Mouse (Mus musculus) layer of hippocampus, postnatal 25 days (tissue): ENCODE measurements around the gene Fmnl1. TPM values are rescaled to one million over a fixed set of nuclear protein-coding genes. Genes with fewer than 3 reads are reported as not detected.
"Not testable (repeated sequence)": the region's sequence is repeated elsewhere in the genome, so short reads cannot be mapped to it uniquely, and the experiment has no call there.

Experiments
- DNase-seq, 2 experiments: peaks; one replicate each; pipeline ENCODE4 v3.0.0; 2022; ENCODE audit warnings: mixed read lengths in 2 of 2, low spot score in 1 of 2; ENCODE audit errors: extremely low spot score in 1 of 2
- total RNA-seq, 2 experiments: library from RNA; stranded (reverse); gene quantifications; 2 replicates each; pipeline ENCODE4 v1.2.3; 2021

The Fmnl1 gene
- total RNA-seq, 2 experiments from 2014 or later, result 127 to 147 TPM

DNA sequence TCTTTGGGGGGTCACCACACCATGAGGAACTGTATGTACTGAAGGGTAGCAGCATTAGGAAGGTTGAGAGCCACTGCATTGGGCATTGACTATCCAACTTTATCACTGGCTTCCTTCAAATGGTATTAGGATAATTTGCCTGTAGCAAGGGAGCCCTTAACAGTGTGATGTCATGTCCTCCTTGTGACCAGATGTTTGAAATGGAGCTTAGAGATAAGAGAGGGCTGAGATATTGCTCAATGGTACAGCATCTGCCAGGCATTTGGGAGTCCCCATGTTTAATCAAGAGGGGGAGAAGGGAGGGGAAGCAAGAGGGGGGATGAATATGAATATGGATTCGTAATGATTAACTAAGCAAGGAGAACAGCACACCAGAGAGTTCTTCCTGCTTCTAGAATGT lies 44.4 kb downstream of the Fmnl1 start:
- no peak for DNase-seq

DNA sequence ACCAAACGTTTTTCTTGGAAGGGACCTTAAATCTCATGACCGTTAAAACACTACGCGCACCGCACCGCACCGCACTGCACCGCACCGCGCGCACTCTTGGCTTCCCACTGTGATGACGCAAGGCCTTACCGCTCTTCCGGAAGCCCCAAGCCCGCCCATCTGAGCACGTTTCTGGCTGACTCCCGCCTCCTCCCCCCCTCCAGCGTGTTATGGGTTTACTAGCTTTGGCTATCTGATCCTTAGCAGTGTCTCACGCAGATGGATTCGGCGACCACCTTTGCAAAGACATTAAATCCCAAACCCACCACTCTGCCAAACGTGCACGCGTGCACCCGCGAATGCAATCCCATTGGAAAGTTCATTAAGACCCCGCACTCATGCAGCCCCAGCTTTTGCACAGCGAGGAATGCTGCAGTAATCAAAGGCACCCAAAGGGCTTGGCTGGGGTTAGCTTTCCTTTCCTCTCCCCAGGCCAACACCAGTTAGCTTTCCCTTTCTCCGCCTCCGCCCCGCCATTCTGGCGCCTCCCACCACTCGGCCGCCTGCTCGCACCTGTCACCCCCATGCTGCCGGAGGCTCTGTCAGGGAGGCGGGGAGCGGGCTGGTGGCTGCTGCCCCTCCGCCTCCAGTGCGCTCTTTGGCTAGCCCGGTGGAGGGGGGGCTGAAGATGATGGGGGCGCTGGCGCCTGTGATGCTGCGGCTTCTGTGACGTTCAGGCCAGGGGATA lies 47.0 kb downstream of the Fmnl1 start, which contains the start of gene Spata32:
TSS of gene Spata32 (minus strand) at position 643 of the 727 bp plus-strand sequence.
- peak; percentile 48 to 53 for DNase-seq

DNA sequence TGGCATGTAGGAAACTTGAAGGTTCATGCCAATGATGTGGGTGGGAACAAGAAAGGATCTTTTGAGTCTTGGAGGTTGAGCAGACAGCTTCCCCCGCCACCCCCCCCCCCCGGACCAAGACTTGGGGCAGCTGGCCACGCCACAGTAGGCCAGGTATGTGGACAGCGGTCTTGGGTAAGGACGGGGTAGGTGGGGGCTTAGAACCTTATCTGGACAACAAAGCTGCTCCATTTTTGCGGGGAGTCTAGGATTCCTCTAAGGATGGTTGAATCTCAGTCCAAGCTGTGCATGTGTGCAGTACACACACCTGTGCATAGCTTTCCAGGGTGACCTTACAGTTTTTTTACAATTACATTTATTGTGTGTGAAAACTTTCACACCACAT lies 47.6 kb downstream of the Fmnl1 start:
- no peak for DNase-seq

DNA sequence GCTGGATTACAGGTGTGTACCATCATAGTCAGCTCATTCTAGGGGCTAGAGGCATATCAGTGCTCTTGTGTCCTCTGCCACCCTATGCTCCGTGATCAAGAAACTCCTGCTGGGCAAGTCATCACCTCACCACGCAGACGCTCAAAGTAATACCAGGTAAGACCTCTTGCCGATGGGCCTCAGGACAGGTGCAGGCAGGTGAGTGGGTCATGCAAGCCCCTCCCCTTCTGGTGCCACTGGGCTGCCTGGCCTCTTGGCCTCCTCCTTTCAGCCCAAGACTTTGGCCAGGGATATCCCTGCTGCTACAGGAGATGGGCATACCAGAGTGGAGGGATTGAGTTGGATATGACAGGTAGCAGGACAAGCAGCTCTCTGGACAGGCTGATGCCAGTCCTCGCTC lies 48.4 kb downstream of the Fmnl1 start:
- no peak for DNase-seq

DNA sequence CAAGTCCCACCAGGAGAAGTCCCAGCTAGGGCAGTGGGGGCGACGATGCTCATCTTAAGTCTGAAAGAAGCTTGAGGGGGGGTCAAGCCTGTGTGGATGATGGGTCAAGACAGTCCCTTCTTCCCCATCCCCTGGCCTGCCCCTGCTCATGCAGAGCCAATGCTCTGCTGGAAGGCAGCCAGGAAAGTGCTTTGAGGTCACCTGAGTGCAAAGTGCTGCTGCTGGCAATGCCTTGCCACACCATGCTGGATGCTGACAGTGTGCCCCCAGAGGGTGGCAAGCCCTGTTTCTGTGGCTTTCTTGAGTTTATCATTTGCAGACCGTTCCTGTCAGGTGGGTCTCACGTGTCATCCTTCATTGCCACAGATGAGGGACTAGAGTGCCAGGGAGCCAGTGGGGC lies 49.1 kb downstream of the Fmnl1 start:
- no peak for DNase-seq

DNA sequence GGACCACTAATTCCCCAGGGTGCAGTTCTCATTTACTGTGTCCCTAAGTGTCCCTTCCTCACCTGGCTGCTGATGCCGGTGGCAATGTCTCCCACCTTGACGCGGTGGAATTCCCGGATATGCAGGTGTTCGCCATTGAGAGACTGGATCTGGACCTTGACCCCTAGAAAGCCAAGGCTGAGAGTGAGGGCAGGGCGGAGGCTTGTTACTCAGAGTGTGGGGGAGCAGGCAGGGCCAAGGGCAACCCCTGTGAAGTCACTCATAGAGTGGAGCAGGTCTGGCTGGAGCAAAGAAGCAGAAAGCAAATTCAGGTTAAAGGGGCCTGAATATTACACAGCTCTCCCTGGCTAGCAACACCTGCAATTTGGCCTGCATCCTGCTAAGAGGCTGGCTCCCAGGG lies 50.5 kb downstream of the Fmnl1 start:
- DNase-seq, result no peak

DNA sequence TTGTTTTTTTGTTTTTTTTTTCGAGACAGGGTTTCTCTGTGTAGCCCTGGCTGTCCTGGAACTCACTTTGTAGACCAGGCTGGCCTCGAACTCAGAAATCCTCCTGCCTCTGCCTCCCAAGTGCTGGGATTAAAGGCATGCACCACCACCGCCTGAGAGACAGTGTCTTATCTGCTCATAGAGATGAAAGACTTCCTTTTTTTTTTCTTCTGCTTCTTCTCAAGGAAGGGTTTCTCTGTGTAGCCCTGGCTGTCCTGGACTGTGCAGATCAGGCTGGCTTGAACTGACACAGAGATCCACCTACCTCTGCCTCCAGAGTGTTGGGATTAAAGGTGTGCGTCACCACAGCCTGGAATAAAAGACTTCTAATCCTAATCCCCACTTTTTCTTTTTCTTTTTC lies 51.8 kb downstream of the Fmnl1 start:
- DNase-seq, result not testable (repeated sequence)

DNA sequence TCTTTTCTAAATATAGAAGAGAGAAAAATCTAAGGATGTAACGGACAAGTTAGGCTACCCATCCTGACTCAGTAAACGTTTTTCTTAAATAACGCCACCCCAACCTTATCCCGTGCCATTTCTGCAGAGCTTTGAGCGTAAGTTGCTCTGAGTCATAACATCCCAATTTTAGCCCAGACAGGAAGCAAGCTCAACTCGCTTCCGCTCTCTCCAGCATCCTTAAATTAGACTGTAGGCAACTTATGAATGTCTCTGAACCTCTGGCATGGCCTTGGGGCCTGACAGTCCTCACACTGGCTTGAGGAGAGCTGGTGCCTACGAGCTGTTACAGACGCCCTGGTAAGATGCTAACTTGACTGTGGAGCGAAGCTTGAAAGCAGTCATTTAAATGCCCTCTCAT lies 52.5 kb downstream of the Fmnl1 start:
- DNase-seq, result no peak

DNA sequence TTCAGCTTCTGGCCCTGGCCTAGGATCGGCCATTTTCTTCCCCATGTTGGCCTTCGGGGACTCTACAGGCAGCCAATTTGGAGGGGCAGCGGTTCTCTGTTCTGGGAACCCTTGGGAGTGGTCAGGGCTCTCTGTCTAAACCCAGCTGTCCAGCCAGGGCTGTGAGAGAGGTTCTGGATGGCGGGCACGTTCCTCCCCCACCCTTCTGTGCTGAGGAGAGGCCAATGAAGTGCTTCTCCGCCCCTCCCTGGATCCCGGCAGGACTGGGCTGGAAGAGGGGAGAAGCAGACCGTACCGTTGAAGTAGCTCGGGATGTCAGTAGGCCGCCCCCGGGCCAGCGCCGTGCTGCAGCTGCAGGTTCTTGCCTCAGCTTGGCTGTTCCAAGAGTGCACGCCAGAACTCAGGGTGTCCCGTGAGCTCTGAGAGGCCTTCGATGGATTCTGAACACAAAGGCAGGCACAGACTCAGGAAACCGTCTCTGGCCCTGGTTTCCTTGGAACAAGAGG lies 53.1 kb downstream of the Fmnl1 start:
- DNase-seq, result no peak

DNA sequence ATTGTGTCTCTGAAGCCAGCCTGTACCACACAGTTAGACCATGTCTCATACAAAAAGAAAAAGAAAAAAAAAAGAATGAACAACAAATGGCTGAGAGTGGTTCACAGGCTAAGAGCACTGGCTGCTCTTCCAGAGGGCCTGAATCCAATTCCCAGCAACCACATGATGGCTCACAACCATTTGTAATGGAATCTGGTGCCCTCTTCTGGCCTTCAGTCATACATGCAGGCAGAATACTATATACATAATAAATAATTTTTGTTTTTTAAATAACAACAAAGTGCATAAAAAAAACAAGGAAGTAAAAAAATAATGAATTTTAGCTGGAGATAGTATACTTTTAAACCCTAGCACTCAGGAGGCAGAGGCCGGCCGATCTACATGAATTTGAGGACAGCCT lies 58.7 kb downstream of the Fmnl1 start:
- no peak for DNase-seq

DNA sequence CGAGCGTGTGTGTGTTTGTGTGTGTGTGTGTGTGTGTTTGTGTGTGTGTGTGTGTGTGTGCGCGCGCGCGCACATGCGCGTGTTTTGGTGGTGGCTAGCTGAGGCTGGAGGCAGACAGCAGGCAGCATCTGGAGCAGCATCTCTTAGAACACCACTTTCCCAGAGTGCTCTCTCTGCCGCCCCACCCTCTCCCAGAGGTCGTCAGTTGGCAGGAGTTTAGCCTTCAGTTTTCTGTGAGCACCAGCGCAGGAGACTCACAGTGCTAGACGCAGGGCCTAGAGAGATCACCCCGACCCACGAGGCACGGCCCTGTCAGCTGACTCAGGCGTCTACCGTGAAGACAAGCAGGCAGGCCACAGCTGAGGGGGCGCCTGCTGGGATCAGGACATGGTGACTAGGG lies 59.7 kb downstream of the Fmnl1 start:
- no peak for DNase-seq

DNA sequence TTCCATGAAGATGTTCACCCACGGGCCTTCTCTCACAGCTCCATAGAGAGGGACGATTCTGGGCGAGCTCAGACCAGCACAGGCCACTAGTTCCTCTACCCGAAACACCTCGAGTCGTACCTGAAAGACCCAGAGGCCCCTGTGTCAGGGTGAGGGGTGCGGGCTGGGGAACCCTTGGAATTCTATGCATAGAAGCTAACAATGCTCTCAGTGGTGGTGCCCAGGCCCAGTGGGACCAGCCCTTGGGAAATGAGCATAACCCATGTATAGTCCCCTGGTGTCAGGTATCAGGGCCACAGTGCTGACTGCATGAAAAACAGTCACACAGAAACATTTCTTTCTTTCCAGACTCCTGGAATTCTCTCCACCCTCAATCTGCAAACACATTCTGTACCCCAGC lies 60.5 kb downstream of the Fmnl1 start:
- DNase-seq, result no peak

DNA sequence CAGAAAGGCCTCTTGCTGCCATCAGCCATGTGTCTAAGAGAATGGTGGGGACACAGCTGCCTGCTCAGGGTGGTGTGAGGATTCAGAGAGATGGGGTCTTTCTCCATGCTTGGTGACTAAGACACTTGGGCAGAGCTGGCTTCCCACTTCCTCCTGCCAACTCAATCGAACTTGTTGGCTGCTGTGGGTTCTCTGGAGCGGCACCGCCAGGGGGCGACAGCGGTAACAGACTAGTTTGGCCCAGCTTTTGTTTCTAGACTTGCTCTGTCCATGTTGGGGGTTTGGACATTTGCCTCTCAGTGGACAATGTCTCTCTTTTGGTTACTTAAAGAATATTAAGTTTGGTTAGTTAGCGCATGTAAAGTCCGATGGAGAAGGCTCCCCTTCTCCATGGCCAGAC lies 62.1 kb downstream of the Fmnl1 start:
- DNase-seq, result peak; percentile 73 to 92

DNA sequence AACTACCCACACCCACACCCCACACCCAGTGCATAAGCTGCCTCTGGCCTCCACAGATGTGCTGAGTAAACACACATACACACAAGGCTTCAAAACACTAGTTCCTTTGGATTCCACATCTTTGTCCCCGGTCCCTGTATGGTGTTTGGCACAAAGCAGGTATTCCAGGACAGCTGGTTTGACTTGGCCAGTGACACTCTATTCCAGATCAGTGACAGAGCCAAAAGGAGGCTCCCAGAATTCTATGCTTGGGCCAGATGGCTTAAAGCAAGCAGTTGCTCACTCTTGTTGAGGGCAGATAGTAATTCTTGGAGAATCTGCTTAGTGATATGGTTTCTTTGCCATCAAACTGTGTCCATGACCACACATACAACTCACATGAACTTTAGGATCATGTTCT lies 63.5 kb downstream of the Fmnl1 start:
- no peak for DNase-seq

DNA sequence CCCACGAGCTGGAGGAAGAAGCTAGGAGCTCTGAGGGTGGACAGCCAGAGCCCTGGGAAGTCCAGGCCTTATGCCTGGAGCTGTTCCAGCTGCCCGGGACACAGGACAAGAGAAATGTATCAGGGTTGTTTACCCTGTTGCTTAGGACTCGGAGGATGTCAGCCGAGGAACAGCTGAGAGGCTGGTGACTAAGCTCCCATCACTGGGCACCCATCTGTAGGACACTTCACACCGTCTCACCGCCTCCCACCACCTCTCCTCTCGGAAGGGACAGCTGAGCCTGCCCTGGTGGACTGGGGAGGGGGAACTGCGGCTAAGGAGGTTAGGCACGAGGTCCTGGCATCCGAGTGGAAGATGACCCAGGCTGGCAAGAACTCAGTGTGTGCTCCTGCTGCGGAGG lies 64.8 kb downstream of the Fmnl1 start:
- DNase-seq, result no peak

DNA sequence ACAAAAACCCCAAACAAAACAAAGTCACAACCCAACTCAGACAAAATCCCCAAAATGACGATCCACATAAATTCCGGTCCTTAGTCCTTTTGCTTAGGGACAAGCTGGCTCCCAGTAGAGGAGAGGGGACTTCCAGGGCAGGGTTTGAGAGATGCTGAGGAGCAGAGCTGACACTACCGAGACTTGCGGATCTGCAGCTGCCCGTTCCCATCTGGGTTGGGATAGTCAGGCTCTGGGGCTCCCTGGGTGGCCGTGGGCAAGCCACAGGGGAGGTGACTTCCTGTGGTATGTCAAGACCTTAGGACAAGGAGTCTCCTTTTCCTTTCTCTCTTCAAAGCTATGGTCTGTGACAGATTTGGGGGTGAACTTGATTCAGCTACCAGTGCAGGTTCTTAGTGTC lies 65.5 kb downstream of the Fmnl1 start:
- no peak for DNase-seq

DNA sequence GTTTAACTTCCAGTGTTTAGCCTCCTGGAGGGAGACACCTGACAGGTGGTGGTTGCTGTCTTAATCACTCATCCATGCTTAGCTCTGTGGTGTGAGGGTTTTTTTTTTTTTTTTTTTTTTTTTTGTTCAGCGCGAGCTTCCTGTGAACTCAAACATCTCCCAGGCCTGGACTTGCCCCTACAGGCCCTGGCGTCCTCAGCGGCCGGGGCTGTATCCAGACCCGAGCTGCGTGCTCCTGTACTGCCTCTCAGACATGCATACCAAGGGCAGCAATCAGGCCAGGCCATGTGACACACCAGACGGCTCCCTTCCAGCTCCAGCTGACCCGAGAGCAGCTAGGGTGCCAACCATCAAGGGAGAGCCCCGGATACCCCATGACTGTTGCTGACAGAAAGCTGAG lies 66.0 kb downstream of the Fmnl1 start:
- DNase-seq, result no peak

DNA sequence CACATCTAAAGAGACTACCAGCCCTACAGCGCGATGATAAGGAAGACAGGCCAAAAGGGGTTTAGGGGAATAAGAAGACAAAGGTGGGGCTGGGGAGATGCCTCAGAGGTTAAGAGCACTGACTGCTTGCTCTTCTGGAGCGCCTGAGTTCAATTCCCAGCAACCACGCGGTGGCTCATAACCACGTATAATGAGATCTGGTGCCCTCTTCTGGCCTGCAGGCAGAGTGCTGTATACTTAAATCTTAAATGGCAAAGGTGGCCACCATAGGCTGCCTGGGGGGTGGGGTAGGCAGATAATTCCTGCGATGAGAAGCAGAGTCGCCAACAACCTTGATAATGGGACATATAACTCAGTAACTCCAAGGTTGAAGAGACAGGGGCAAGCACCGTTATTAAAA lies 66.8 kb downstream of the Fmnl1 start:
- no peak for DNase-seq

DNA sequence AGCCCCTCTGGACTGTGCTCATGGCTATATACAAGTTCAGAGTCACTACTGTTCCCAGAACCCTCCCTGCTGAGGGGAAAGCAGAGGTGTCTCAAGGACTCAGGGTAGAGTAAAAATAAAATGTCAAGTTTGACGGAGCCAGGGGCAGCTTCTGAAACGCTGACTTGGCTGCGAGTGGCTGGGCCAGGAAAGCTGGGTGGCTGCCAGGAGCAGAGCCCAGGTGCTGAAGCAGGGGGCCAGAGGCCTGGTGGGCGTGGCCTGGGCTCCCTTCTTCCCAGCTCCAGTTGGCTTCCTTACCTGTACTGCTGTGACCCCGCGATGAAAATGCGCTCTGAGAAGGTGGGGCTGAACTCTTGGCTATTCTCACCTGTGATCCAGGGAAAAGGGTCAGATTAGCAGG lies 69.8 kb downstream of the Fmnl1 start:
- no peak for DNase-seq

DNA sequence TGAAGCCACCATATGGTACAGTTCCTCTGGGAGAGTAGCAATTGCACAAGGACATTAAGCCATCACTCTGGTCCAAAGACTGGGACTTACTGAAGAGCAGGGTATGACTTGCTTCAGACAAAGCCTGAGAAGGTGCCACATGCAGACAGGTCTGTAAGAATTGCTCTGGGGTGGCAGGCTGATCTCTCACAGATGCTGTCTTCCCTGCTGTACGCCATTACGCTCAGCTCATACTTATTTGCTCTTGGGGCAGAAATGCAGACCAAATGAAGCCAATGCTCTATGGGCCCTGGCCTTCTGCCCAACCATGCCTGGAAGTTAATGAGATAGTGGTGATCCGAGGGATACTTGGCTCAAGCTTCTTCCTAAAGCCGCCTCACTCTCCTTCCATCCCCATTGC lies 73.9 kb downstream of the Fmnl1 start:
- DNase-seq, result no peak

DNA sequence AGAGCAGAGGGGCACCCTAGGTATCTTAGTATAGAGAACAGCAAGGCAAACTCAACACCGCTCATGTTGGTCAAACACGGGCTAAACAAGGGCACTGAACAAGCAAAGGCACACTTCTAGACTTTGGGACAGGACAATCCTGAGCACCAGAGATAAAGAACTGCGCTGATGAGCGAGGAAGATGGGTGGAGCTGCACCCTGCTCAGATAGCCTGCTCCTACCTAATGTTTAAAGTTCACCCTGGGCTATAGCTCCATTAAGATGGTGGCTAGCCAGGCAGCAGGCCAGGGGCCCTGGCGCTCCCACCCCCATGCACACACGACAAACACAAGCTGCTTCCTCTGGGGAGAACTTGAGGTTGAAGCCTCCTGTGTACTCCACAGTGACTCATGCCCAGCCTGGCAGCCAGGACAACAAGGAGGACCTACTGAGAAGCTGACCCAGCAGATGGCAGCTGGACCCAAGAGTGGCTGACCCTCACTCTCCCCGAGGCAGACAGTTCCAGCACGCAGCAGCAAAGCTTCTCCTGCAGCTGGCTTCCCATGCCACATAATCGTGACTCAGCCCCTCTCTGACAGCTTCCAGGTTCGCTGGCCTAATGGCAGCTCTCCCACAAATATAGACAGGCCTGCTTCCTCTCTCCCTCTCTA lies 75.3 kb downstream of the Fmnl1 start:
- DNase-seq, result no peak

DNA sequence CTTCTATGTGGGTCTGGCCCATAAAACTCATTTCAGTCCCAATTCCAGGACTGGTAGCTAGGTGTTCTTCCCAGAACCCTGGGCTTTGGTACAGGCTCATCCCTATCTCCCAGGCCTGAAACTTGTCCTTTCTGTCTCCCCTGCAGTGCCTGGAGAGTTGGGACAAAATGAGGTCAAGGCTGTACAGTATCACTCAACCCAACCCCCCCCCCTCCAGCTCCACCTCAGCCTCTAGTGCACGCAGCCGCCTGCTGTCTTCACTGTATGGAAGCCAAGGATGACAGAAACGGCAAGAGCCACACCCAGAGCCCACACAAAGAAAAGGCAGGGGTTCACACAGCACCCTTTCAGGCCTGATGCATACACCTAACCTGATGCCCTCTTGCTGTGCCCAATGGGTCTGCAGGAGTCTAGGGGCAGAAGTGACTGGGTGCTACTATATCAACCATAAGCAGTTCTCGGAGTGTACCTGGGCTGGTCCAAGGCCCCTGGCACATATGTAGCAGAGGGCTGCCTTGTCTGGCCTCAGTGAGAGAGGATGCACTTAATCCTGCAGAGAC lies 75.9 kb downstream of the Fmnl1 start:
- DNase-seq, result no peak
